Mouse (Mus musculus): ENCODE results near the gene Ncor2.

Ncor2 gene

GRCm38 (mm10) chr5:125168101-125168500, 10.9 kb downstream of the Ncor2 start:
- no peak for DNase-seq

- no peak for DNase-seq
Measured at GRCm38 (mm10) chr5:125167524-125167923, 11.5 kb downstream of the Ncor2 start.

- DNase-seq, result no peak
Measured at GRCm38 (mm10) chr5:125165993-125166392, 13.0 kb downstream of the Ncor2 start.

- peak; percentile 78 for DNase-seq
Measured at GRCm38 (mm10) chr5:125164465-125165167, 14.4 kb downstream of the Ncor2 start.

- no peak for DNase-seq
Measured at GRCm38 (mm10) chr5:125163441-125164050, 15.5 kb downstream of the Ncor2 start.

GRCm38 (mm10) chr5:125162461-125162860, 16.6 kb downstream of the Ncor2 start:
- DNase-seq, result no peak

- no peak for DNase-seq
Measured at GRCm38 (mm10) chr5:125159804-125160405, 19.1 kb downstream of the Ncor2 start.

GRCm38 (mm10) chr5:125159293-125159692, 19.7 kb downstream of the Ncor2 start:
- peak; percentile 83 for DNase-seq

- DNase-seq, result no peak
Measured at GRCm38 (mm10) chr5:125158232-125158961, 20.6 kb downstream of the Ncor2 start.

- no peak for DNase-seq
Measured at GRCm38 (mm10) chr5:125157375-125158033, 21.5 kb downstream of the Ncor2 start.

GRCm38 (mm10) chr5:125156418-125157205, 22.4 kb downstream of the Ncor2 start:
- DNase-seq, result no peak

GRCm38 (mm10) chr5:125155451-125155850, 23.6 kb downstream of the Ncor2 start:
- DNase-seq, result no peak

GRCm38 (mm10) chr5:125154989-125155388, 24.0 kb downstream of the Ncor2 start:
- DNase-seq, result no peak

- no peak for DNase-seq
Measured at GRCm38 (mm10) chr5:125154178-125154577, 24.8 kb downstream of the Ncor2 start.

GRCm38 (mm10) chr5:125153201-125153816, 25.7 kb downstream of the Ncor2 start:
- no peak for DNase-seq

GRCm38 (mm10) chr5:125151872-125152534, 27.0 kb downstream of the Ncor2 start:
- DNase-seq, result no peak

- no peak for DNase-seq
Measured at GRCm38 (mm10) chr5:125150951-125151564, 28.0 kb downstream of the Ncor2 start.

- DNase-seq, result no peak
Measured at GRCm38 (mm10) chr5:125149142-125149541, 29.9 kb downstream of the Ncor2 start.

- no peak for DNase-seq
Measured at GRCm38 (mm10) chr5:125148686-125149085, 30.3 kb downstream of the Ncor2 start.

- DNase-seq, result no peak
Measured at GRCm38 (mm10) chr5:125148173-125148572, 30.8 kb downstream of the Ncor2 start.

GRCm38 (mm10) chr5:125147124-125147523, 31.9 kb downstream of the Ncor2 start:
- no peak for DNase-seq
